Mouse (Mus musculus): Measurements from ENCODE around the gene Pyy. TPM values are rescaled to one million over a fixed set of nuclear protein-coding genes. Genes with fewer than 3 reads are reported as not detected.

Gene Pyy
- total and polyA plus RNA-seq, 2 experiments from 2014 or later, result not detected

GRCm38 (mm10) chr11:102068969-102069368 lies 38.7 kb downstream of the Pyy start:
- ATAC-seq (ENCODE audit: low FRiP score), result no peak
- H3K36me3 ChIP-seq (ENCODE audit: insufficient read depth, low read length), result peaks cover 14% of the 10 kb centered on the region
- no peaks in the 10 kb centered on the region for H3K9me3 ChIP-seq (ENCODE audit: low read length)
- no peaks in the 10 kb centered on the region for H3K4me1 ChIP-seq (ENCODE audit: insufficient read depth, low read length)
- H3K4me3 ChIP-seq (ENCODE audit: low read depth, low read length), result no peak overlapping the region
- 55% methylated on average over 2 of the region's 2 CpGs for WGBS
- no peak overlapping the region for H3K4me2 ChIP-seq (ENCODE audit: low read depth, low read length, poor library complexity, severe bottlenecking)
- H3K27me3 ChIP-seq (ENCODE audit: insufficient read depth, low read length), result no peaks in the 10 kb centered on the region
- peak; percentile 30 for DNase-seq (ENCODE audit: low spot score)
- no peak overlapping the region for H3K27ac ChIP-seq (ENCODE audit: low read depth, low read length)
- TF ChIP-seq CTCF (IDR thresholded peaks at IDR 0.05), result peak; percentile 64
- no peak overlapping the region for H3K9ac ChIP-seq (replicated peaks; ENCODE audit: low read length, poor library complexity, severe bottlenecking)

GRCm38 (mm10) chr11:102063076-102063475 lies 44.6 kb downstream of the Pyy start:
- DNase-seq (ENCODE audit: low spot score) (no peak), ATAC-seq (ENCODE audit: low FRiP score) (no peak)
- Histone ChIP-seq H3K9ac (replicated peaks; ENCODE audit: low read length, poor library complexity, severe bottlenecking) (no peak overlapping the region), H3K36me3 (ENCODE audit: insufficient read depth, low read length) (peaks cover 45% of the 10 kb centered on the region), H3K4me3 (ENCODE audit: low read depth, low read length) (no peak overlapping the region), H3K27me3 (ENCODE audit: insufficient read depth, low read length) (no peaks in the 10 kb centered on the region), H3K4me1 (ENCODE audit: insufficient read depth, low read length) (no peaks in the 10 kb centered on the region), H3K9me3 (ENCODE audit: low read length) (no peaks in the 10 kb centered on the region), H3K4me2 (ENCODE audit: low read depth, low read length, poor library complexity, severe bottlenecking) (no peak overlapping the region), H3K27ac (ENCODE audit: low read depth, low read length) (no peak overlapping the region)
- 84% methylated on average over 13 of the region's 13 CpGs for WGBS
- no peak for TF ChIP-seq CTCF (IDR thresholded peaks at IDR 0.05)

DNA sequence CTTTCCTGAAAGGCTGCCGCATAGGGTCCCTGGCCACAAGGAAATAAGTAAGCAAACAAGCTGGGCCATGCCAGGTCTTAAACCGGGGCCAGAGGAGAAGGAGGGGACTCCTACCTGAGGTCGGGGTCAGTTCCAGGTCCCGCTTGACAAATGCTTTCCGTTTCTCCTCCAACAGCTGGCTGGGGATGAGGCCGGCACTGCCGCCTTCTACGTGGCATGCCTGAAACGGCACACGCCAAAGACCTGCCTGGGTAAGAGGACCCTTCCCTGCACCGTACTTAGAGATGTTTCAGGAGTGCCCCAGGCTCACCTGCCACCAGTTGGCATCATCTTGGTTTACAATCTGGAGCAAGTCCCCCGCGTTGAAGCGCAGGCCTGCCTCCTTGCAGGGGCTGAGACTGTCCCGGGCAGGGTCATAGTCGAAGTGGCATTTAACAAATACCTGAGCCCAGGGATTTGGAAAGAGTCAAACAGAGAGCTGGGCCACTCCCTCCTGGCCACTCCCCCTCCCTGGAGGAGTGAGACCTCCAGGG lies 45.6 kb downstream of the Pyy start:
- Histone ChIP-seq H3K27me3 (ENCODE audit: insufficient read depth, low read length) (no peaks in the 10 kb centered on the region), H3K4me2 (ENCODE audit: low read depth, low read length, poor library complexity, severe bottlenecking) (no peak overlapping the region; the same call in 1 of the 2 replicates), H3K4me1 (ENCODE audit: insufficient read depth, low read length) (no peaks in the 10 kb centered on the region), H3K4me3 (ENCODE audit: low read depth, low read length) (no peak overlapping the region), H3K27ac (ENCODE audit: low read depth, low read length) (no peak overlapping the region), H3K9ac (replicated peaks; ENCODE audit: low read length, poor library complexity, severe bottlenecking) (0 out of 2 replicates have a peak overlapping the region, but pooled peaks have one; percentile 45), H3K9me3 (ENCODE audit: low read length) (no peaks in the 10 kb centered on the region), H3K36me3 (ENCODE audit: insufficient read depth, low read length) (peaks cover 47% of the 10 kb centered on the region)
- 47% methylated on average over 16 of the region's 16 CpGs for WGBS
- TF ChIP-seq CTCF (IDR thresholded peaks at IDR 0.05), result no peak
- ATAC-seq (ENCODE audit: low FRiP score) (no peak), DNase-seq (ENCODE audit: low spot score) (no peak)

DNA sequence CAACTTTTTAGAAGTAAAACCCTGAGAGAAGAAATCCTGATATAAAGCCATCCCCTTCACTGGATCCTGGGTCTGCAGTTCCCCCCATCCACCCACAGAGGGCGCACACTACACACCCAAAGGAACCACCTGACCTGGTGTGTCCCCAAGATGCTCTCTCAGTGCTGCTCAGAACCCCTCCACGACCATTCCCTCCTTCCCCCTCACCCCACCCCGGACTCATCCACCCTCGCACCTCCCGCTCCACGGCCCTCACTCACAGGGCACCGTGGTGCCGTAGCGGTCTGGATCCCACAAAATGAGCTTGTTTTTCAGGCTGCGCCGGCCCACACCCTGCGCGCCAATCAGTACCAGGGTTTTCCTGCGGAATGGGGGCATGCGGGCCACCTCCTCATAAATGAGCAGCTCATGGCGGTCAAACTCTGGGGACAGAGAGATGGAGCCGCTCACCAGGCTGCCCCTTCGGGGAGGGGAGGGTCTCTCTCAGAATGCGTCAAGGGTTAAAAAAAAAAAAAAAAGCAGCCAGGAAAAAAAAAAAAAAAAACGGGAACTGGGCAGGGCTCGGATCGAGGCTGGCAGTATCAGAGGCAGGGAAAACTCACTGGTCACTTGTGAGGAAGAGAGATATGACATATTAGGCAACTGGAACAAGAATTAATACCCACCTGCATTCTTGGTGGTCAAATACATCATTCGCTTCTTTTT lies 46.2 kb downstream of the Pyy start:
- H3K27ac ChIP-seq (ENCODE audit: low read depth, low read length), result no peak overlapping the region
- peak; percentile 58 for ATAC-seq (ENCODE audit: low FRiP score)
- peak; percentile 97 for TF ChIP-seq CTCF (IDR thresholded peaks at IDR 0.05)
- no peaks in the 10 kb centered on the region for H3K4me1 ChIP-seq (ENCODE audit: insufficient read depth, low read length)
- peak overlapping the region; percentile 53 for H3K4me2 ChIP-seq (ENCODE audit: low read depth, low read length, poor library complexity, severe bottlenecking)
- H3K27me3 ChIP-seq (ENCODE audit: insufficient read depth, low read length), result no peaks in the 10 kb centered on the region
- H3K4me3 ChIP-seq (ENCODE audit: low read depth, low read length), result peak overlapping the region; percentile 32
- 5% methylated on average over 22 of the region's 23 CpGs for WGBS
- peak overlapping the region; percentile 45 for H3K9ac ChIP-seq (replicated peaks; ENCODE audit: low read length, poor library complexity, severe bottlenecking)
- peak; percentile 83 for DNase-seq (ENCODE audit: low spot score)
- no peaks in the 10 kb centered on the region for H3K9me3 ChIP-seq (ENCODE audit: low read length)
- H3K36me3 ChIP-seq (ENCODE audit: insufficient read depth, low read length), result peaks cover 49% of the 10 kb centered on the region

Other genes with a start within 250 kb of the Pyy start
- 0.66 and 1.0 TPM in 2 replicates for gene Meox1, start 213.5 kb downstream of the Pyy start, total RNA-seq (2014; rRNA removed)
- 0.83 and 1.2 TPM in 2 replicates for gene Meox1, start 213.5 kb downstream of the Pyy start, polyA plus RNA-seq (2015; fragmentation: Nextera tagmentation; extraction: Ambion mirVana)
- gene Sost, start 140.8 kb downstream of the Pyy start, total RNA-seq (2014; rRNA removed), result 0.11 TPM in 1 of 2 replicates, not detected in the other
- 0.12 TPM in 1 of 2 replicates, not detected in the other for gene Sost, start 140.8 kb downstream of the Pyy start, polyA plus RNA-seq (2015; fragmentation: Nextera tagmentation; extraction: Ambion mirVana)
- not detected in 2 replicates for gene Cfap97d1, start 123.6 kb downstream of the Pyy start, total RNA-seq (2014; rRNA removed)
- gene Cfap97d1, start 123.6 kb downstream of the Pyy start, polyA plus RNA-seq (2015; fragmentation: Nextera tagmentation; extraction: Ambion mirVana), result not detected in 2 replicates
- 36.3 and 54.3 TPM in 2 replicates for gene Dusp3, start 120.8 kb downstream of the Pyy start, total RNA-seq (2014; rRNA removed)
- gene Dusp3, start 120.8 kb downstream of the Pyy start, polyA plus RNA-seq (2015; fragmentation: Nextera tagmentation; extraction: Ambion mirVana), result 44.1 and 48.5 TPM in 2 replicates
- gene Mpp3, start 79.4 kb downstream of the Pyy start, total RNA-seq (2014; rRNA removed), result 68.2 and 71.9 TPM in 2 replicates
- 53.9 and 54.7 TPM in 2 replicates for gene Mpp3, start 79.4 kb downstream of the Pyy start, polyA plus RNA-seq (2015; fragmentation: Nextera tagmentation; extraction: Ambion mirVana)
- 0.14 TPM in 1 of 2 replicates, not detected in the other for gene Cd300lg, start 66.3 kb downstream of the Pyy start, total RNA-seq (2014; rRNA removed)
- 0.25 TPM in 2 replicates for gene Cd300lg, start 66.3 kb downstream of the Pyy start, polyA plus RNA-seq (2015; fragmentation: Nextera tagmentation; extraction: Ambion mirVana)
- gene Mpp2, start 19.3 kb downstream of the Pyy start, total RNA-seq (2014; rRNA removed), result 59.1 and 68.4 TPM in 2 replicates
- gene Mpp2, start 19.3 kb downstream of the Pyy start, polyA plus RNA-seq (2015; fragmentation: Nextera tagmentation; extraction: Ambion mirVana), result 33.9 and 40.7 TPM in 2 replicates
- not detected in 2 replicates for gene Ppy, start 6.5 kb downstream of the Pyy start, total RNA-seq (2014; rRNA removed)
- gene Ppy, start 6.5 kb downstream of the Pyy start, polyA plus RNA-seq (2015; fragmentation: Nextera tagmentation; extraction: Ambion mirVana), result not detected in 2 replicates
- 0.14 and 0.16 TPM in 2 replicates for gene Nags, start 37.7 kb upstream of the Pyy start, total RNA-seq (2014; rRNA removed)
- 0.09 and 0.11 TPM in 2 replicates for gene Nags, start 37.7 kb upstream of the Pyy start, polyA plus RNA-seq (2015; fragmentation: Nextera tagmentation; extraction: Ambion mirVana)
- 35.2 and 41.1 TPM in 2 replicates for gene Tmem101, start 48.6 kb upstream of the Pyy start, total RNA-seq (2014; rRNA removed)
- gene Tmem101, start 48.6 kb upstream of the Pyy start, polyA plus RNA-seq (2015; fragmentation: Nextera tagmentation; extraction: Ambion mirVana), result 42.4 and 44.4 TPM in 2 replicates
- gene Lsm12, start 77.5 kb upstream of the Pyy start, total RNA-seq (2014; rRNA removed), result 77.7 and 86.2 TPM in 2 replicates
- gene Lsm12, start 77.5 kb upstream of the Pyy start, polyA plus RNA-seq (2015; fragmentation: Nextera tagmentation; extraction: Ambion mirVana), result 130 and 147 TPM in 2 replicates
- gene G6pc3, start 81.8 kb upstream of the Pyy start, total RNA-seq (2014; rRNA removed), result 43.1 and 68.5 TPM in 2 replicates
- 42.0 and 48.7 TPM in 2 replicates for gene G6pc3, start 81.8 kb upstream of the Pyy start, polyA plus RNA-seq (2015; fragmentation: Nextera tagmentation; extraction: Ambion mirVana)
- gene Hdac5, start 122.3 kb upstream of the Pyy start, total RNA-seq (2014; rRNA removed), result 183 and 263 TPM in 2 replicates
- gene Hdac5, start 122.3 kb upstream of the Pyy start, polyA plus RNA-seq (2015; fragmentation: Nextera tagmentation; extraction: Ambion mirVana), result 61.9 and 65.9 TPM in 2 replicates
- 2.1 TPM in 2 replicates for gene BC030867, start 141.1 kb upstream of the Pyy start, total RNA-seq (2014; rRNA removed)
- gene BC030867, start 141.1 kb upstream of the Pyy start, polyA plus RNA-seq (2015; fragmentation: Nextera tagmentation; extraction: Ambion mirVana), result 0.53 and 0.60 TPM in 2 replicates
- gene Asb16, start 160.9 kb upstream of the Pyy start, total RNA-seq (2014; rRNA removed), result 2.3 and 2.5 TPM in 2 replicates
- gene Asb16, start 160.9 kb upstream of the Pyy start, polyA plus RNA-seq (2015; fragmentation: Nextera tagmentation; extraction: Ambion mirVana), result 0.28 and 0.32 TPM in 2 replicates
- gene Tmub2, start 177.1 kb upstream of the Pyy start, total RNA-seq (2014; rRNA removed), result 80.5 and 90.8 TPM in 2 replicates
- gene Tmub2, start 177.1 kb upstream of the Pyy start, polyA plus RNA-seq (2015; fragmentation: Nextera tagmentation; extraction: Ambion mirVana), result 65.4 and 73.9 TPM in 2 replicates
- 166 and 169 TPM in 2 replicates for gene Atxn7l3, start 188.8 kb upstream of the Pyy start, total RNA-seq (2014; rRNA removed)
- gene Atxn7l3, start 188.8 kb upstream of the Pyy start, polyA plus RNA-seq (2015; fragmentation: Nextera tagmentation; extraction: Ambion mirVana), result 25.4 and 26.5 TPM in 2 replicates
- 64.3 and 71.4 TPM in 2 replicates for gene Ubtf, start 211.9 kb upstream of the Pyy start, total RNA-seq (2014; rRNA removed)
- gene Ubtf, start 211.9 kb upstream of the Pyy start, polyA plus RNA-seq (2015; fragmentation: Nextera tagmentation; extraction: Ambion mirVana), result 56.3 and 64.3 TPM in 2 replicates